Mouse (Mus musculus) cerebellum, adult 2 months (tissue): ENCODE measurements around the gene Papolb.

ENCODE experiments used
- CTCF ChIP-seq: fragments of 200-500 bp; IDR thresholded peaks from 2 replicates; pipeline ENCODE4 v1.5.1; 2011; ENCODE audit warnings: low read depth, mild to moderate bottlenecking, control low read depth, low read length, moderate library complexity, borderline replicate concordance; ENCODE audit not compliant: insufficient read depth
- POLR2A ChIP-seq: fragments of 200-500 bp; IDR thresholded peaks from 2 replicates; pipeline ENCODE4 v1.6.1; 2011; ENCODE audit warnings: low read length, control low read depth, borderline replicate concordance; ENCODE audit not compliant: insufficient read depth

- TF ChIP-seq POLR2A = no peak
- no peak for TF ChIP-seq CTCF
Measured at GRCm38 (mm10) chr5:142483581-142483980, 46.3 kb downstream of the Papolb start.
